Comparison of ENCODE assay signal across 18 mouse cellular contexts in the genomic region with DNA sequence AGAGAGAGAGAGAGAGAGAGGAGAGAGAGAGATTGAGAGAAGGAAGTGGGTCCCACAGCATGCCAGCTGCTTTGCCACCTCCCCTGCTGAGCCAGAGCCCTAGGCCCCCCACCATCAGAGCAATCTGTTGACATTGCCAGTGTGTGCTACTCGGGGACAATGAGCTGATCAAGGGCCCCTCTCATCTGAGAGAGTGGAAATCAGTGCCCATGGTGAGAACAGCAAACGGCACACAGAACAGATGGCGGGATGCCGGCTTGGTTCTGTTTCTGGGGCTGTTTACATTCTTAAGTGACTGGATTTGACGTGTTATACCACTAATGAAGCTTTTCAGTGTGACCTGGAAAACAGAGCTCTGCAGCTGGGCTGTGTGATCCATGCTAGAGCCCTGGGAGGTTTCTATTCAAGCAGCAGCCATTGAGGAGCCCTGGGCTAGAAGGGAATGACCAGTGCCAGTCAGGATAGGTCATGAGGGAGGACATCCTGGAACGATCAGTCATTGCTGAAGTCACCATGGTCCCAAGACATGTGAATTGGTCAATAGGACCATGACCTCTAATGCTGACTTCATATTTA.
A peak's percentile ranks its signal among the peaks of the same experiment; 100 is the strongest.
DNase-seq lines count a peak whose midpoint lies in the region; ATAC-seq and TF ChIP-seq lines count a peak whose summit lies in the region.
"Had no signal": no experiment of that assay in that cellular context is flagged by ENCODE, and none has a peak within 500 bp of the region (broad histone marks: within the 10 kb centered on the region; RNA-seq: fewer than 3 reads in every experiment).

No protein-coding gene starts in this region.

- 29% methylated on average over 6 of the region's 6 CpGs for WGBS in forebrain, postnatal 0 days
- WGBS in forebrain, embryonic 15.5 days = 28% methylated on average over 6 of the region's 6 CpGs

- H3K9me3 ChIP-seq in forebrain, postnatal 0 days (ENCODE audit: low read length) = 0 out of 2 replicates have a peak, but pooled peaks cover 5% of the 10 kb centered on the region
- no peaks in the 10 kb centered on the region for H3K9me3 ChIP-seq in forebrain, embryonic 15.5 days
- H3K9me3 ChIP-seq: embryonic facial prominence, embryonic 15.5 days; liver, embryonic 13.5 days had no signal

- TF ChIP-seq CTCF in forebrain, postnatal 0 days (IDR thresholded peaks at IDR 0.05; ENCODE audit: low read depth) = no peak

- peak; percentile 75 for ATAC-seq in forebrain, postnatal 0 days
- no peak; the same call in 1 of the 2 replicates for ATAC-seq in forebrain, embryonic 15.5 days (replicated peaks)
- ATAC-seq: intestine, postnatal 0 days had no signal

- no peak overlapping the region for H3K4me2 ChIP-seq in forebrain, postnatal 0 days (ENCODE audit: low read depth)
- H3K4me2 ChIP-seq in forebrain, embryonic 15.5 days (replicated peaks) = no peak overlapping the region
- H3K4me2 ChIP-seq: embryonic facial prominence, embryonic 15.5 days; liver, embryonic 13.5 days had no signal

- H3K9ac ChIP-seq in forebrain, postnatal 0 days = no peak overlapping the region
- no peak overlapping the region for H3K9ac ChIP-seq in forebrain, embryonic 15.5 days (replicated peaks)
- H3K9ac ChIP-seq: embryonic facial prominence, embryonic 15.5 days; liver, embryonic 13.5 days had no signal

- H3K27me3 ChIP-seq in forebrain, postnatal 0 days (ENCODE audit: insufficient read depth, low read length) = no peaks in the 10 kb centered on the region
- no peaks in the 10 kb centered on the region for H3K27me3 ChIP-seq in forebrain, embryonic 15.5 days
- H3K27me3 ChIP-seq: embryonic facial prominence, embryonic 15.5 days; liver, embryonic 13.5 days had no signal

- no peaks in the 10 kb centered on the region for H3K36me3 ChIP-seq in forebrain, postnatal 0 days (ENCODE audit: insufficient read depth)
- H3K36me3 ChIP-seq in forebrain, embryonic 15.5 days = no peaks in the 10 kb centered on the region
- H3K36me3 ChIP-seq: embryonic facial prominence, embryonic 15.5 days; liver, embryonic 13.5 days had no signal

- H3K4me1 ChIP-seq in forebrain, postnatal 0 days (ENCODE audit: insufficient read depth) = no peaks in the 10 kb centered on the region
- H3K4me1 ChIP-seq in forebrain, embryonic 15.5 days = no peaks in the 10 kb centered on the region
- H3K4me1 ChIP-seq: embryonic facial prominence, embryonic 15.5 days; liver, embryonic 13.5 days had no signal

- no peak overlapping the region for H3K4me3 ChIP-seq in forebrain, postnatal 0 days (ENCODE audit: low read depth, low read length)
- no peak overlapping the region for H3K4me3 ChIP-seq in forebrain, embryonic 15.5 days
- H3K4me3 ChIP-seq: embryonic facial prominence, embryonic 15.5 days; liver, embryonic 13.5 days had no signal

- DNase-seq in forebrain, postnatal 0 days = peak; percentile 18
- peak; percentile 15 to 26 for DNase-seq in left cerebral cortex, postnatal 14 days (ENCODE audit: low spot score in 2 of 2)
- no peak for DNase-seq in left cerebral cortex, postnatal 10 days (ENCODE audit: extremely low spot score in 1 of 2, low spot score in 2 of 2)
- peak; percentile 10 for DNase-seq in right cerebral cortex, postnatal 14 days
- no peak for DNase-seq in right cerebral cortex, postnatal 25 days
- DNase-seq in adrenal gland, postnatal 36 days = no peak
- DNase-seq: adrenal gland, postnatal 25 days; cerebellum, adult 11 months; cerebellum, adult 9-11 months; gastrocnemius, postnatal 25 days; heart, postnatal 4 days; kidney, postnatal 25 days; liver, embryonic 13.5 days; lung, adult 2 months had no signal

- intact Hi-C loops in left cerebral cortex, postnatal 14 days (cut with DNase I) = no loop called here
- intact Hi-C loops in left cerebral cortex, postnatal 10 days (cut with DNase I) = no loop called here

- H3K27ac ChIP-seq in forebrain, postnatal 0 days (ENCODE audit: low read depth, low read length) = no peak overlapping the region
- no peak overlapping the region for H3K27ac ChIP-seq in forebrain, embryonic 15.5 days (replicated peaks)
- H3K27ac ChIP-seq: embryonic facial prominence, embryonic 15.5 days; liver, embryonic 13.5 days; macrophage had no signal

Comparison
In these comparisons a context has a peak if more than half of its experiments do, and no peak if none do; other contexts are left out.
1. DNase-seq: peak in forebrain, postnatal 0 days (single experiment), left cerebral cortex, postnatal 14 days (2 of 2) and right cerebral cortex, postnatal 14 days (single experiment); none in left cerebral cortex, postnatal 10 days (0 of 2), right cerebral cortex, postnatal 25 days (single experiment) and adrenal gland, postnatal 36 days (0 of 2).